Mouse (Mus musculus) olfactory bulb, adult 2 months (tissue): Measurements from ENCODE around the gene Med26. TPM values are rescaled to one million over a fixed set of nuclear protein-coding genes. Genes with fewer than 3 reads are reported as not detected.

Source experiments
- H3K27ac ChIP-seq: fragments of 200-500 bp; 2 replicates; pipeline ENCODE4 v1.5.1; 2012; ENCODE audit warnings: low read depth, low read length; ENCODE audit not compliant: insufficient read depth
- H3K4me1 ChIP-seq: fragments of 200-500 bp; 2 replicates; pipeline ENCODE4 v1.6.1; 2012; ENCODE audit warnings: low read length; ENCODE audit not compliant: control insufficient read depth, insufficient read depth
- H3K4me3 ChIP-seq: fragments of 200-500 bp; 2 replicates; pipeline ENCODE4 v1.5.1; 2012; ENCODE audit warnings: mild to moderate bottlenecking, low read depth, low read length, moderate library complexity; ENCODE audit not compliant: insufficient read depth
- CTCF ChIP-seq: fragments of 200-500 bp; IDR thresholded peaks from 2 replicates; pipeline ENCODE4 v1.5.1; 2012; ENCODE audit warnings: low read depth, mild to moderate bottlenecking, low read length, moderate library complexity; ENCODE audit not compliant: insufficient read depth
- POLR2A ChIP-seq: fragments of 200-500 bp; IDR thresholded peaks from 2 replicates; pipeline ENCODE4 v1.6.1; 2012; ENCODE audit warnings: mild to moderate bottlenecking, low read depth, low read length, moderate library complexity; ENCODE audit not compliant: insufficient read depth
- WGBS: fragments of 180-500 bp; shearing (Covaris S2); methylation state at CpG from one replicate; pipeline ENCODE4 v1.1.7; 2018; 5-methylcytosine and 5-hydroxymethylcytosine counted together
- polyA plus RNA-seq: library from polyadenylated mRNA; stranded (reverse); fragments of >200 nt; gene quantifications from 2 replicates; pipeline ENCODE4 v1.2.4, GENCODE M21; 2012; ENCODE audit warnings: low replicate concordance; ENCODE audit not compliant: missing spikeins, insufficient read depth, insufficient read length

The Med26 gene
- polyA plus RNA-seq, 1 experiment = not detected

- Histone ChIP-seq H3K4me3 (no peak overlapping the region), H3K27ac (no peak overlapping the region), H3K4me1 (0 out of 2 replicates have a peak, but pooled peaks cover 3% of the 10 kb centered on the region)
- TF ChIP-seq CTCF (no peak), POLR2A (no peak)
- WGBS = 77% methylated on average over 1 of the region's 1 CpGs
Observed at GRCm38 (mm10) chr8:72513158-72513557, 34.9 kb downstream of the Med26 start.

DNA sequence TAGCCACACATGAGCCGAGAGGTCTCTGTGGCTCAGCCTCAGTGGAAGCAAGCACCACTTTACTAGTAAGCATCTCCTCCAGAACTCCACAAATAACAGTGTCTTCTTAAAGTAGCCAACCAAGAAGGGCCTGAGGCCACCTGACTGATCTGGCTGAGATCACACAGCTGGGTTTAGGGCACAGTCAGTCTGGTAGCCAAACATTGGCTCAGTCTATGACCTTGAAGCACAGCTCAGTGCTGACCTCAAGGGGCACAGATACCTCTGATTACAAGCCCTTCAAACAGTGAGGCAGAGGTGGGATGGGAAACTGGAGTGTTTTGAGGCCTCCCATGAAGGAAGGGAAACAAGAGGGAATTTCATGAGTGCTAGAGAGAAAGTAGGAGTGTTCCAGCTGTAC lies 35.4 kb downstream of the Med26 start:
- no peak overlapping the region for H3K27ac ChIP-seq
- no peak for TF ChIP-seq CTCF
- H3K4me3 ChIP-seq = no peak overlapping the region
- 95% methylated on average over 1 of the region's 1 CpGs for WGBS
- H3K4me1 ChIP-seq = peaks cover 4% of the 10 kb centered on the region; the same call in 1 of the 2 replicates

GRCm38 (mm10) chr8:72507505-72507904 lies 40.6 kb downstream of the Med26 start:
- Histone ChIP-seq H3K4me1 (peaks cover 3% of the 10 kb centered on the region), H3K4me3 (no peak overlapping the region), H3K27ac (no peak overlapping the region)
- 55% methylated on average over 1 of the region's 1 CpGs for WGBS
- no peak for TF ChIP-seq CTCF
- no peak for TF ChIP-seq POLR2A

- no peak overlapping the region for H3K27ac ChIP-seq
- H3K4me1 ChIP-seq = peaks cover 3% of the 10 kb centered on the region
- no peak overlapping the region for H3K4me3 ChIP-seq
- TF ChIP-seq POLR2A (no peak), CTCF (no peak)
Observed at GRCm38 (mm10) chr8:72504637-72505314, 43.3 kb downstream of the Med26 start.

DNA sequence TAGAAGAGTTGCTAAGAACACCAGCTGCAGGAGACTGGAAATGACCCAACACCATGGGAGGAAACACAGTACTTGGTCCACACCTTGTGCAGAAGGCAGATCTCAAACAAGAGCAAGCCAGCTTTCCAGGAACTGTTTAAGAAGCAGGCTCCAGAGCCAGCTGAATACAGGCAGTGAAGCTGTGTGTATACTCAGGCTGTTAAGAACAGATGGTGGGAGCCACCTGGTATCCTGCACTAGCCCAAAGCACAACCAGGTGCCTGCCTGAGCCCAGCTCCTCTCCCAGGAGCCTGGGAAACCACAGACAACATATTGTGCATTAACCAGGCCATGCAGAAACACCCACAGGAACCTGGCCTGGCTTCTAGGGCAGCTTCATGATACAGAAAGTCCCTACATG lies 43.9 kb downstream of the Med26 start:
- no peak for TF ChIP-seq POLR2A
- no peak for TF ChIP-seq CTCF

GRCm38 (mm10) chr8:72500521-72500931 lies 47.5 kb downstream of the Med26 start:
- 76% methylated on average over 1 of the region's 1 CpGs for WGBS
- H3K4me3 ChIP-seq = no peak overlapping the region
- TF ChIP-seq POLR2A (no peak), CTCF (no peak)
- H3K4me1 ChIP-seq = no peaks in the 10 kb centered on the region; the same call in 1 of the 2 replicates
- H3K27ac ChIP-seq = no peak overlapping the region

More for the DNA sequence above, 43.9 kb downstream of the Med26 start:
- Histone ChIP-seq H3K27ac (no peak overlapping the region), H3K4me3 (no peak overlapping the region), H3K4me1 (peaks cover 3% of the 10 kb centered on the region)

GRCm38 (mm10) chr8:72499521-72500284 lies 48.4 kb downstream of the Med26 start:
- H3K4me1 ChIP-seq = no peaks in the 10 kb centered on the region; the same call in 1 of the 2 replicates
- H3K27ac ChIP-seq = no peak overlapping the region
- TF ChIP-seq CTCF = no peak
- TF ChIP-seq POLR2A = no peak
- 87% methylated on average over 2 of the region's 2 CpGs for WGBS
- no peak overlapping the region for H3K4me3 ChIP-seq

GRCm38 (mm10) chr8:72498527-72498926 lies 49.5 kb downstream of the Med26 start:
- H3K4me1 ChIP-seq = no peaks in the 10 kb centered on the region; the same call in 1 of the 2 replicates
- H3K4me3 ChIP-seq = no peak overlapping the region
- WGBS = 89% methylated on average over 4 of the region's 4 CpGs
- TF ChIP-seq CTCF (no peak), POLR2A (no peak)
- no peak overlapping the region for H3K27ac ChIP-seq

- no peak for TF ChIP-seq POLR2A
- Histone ChIP-seq H3K4me1 (no peaks in the 10 kb centered on the region), H3K4me3 (no peak overlapping the region), H3K27ac (no peak overlapping the region)
- WGBS = 83% methylated on average over 1 of the region's 1 CpGs
Observed at GRCm38 (mm10) chr8:72497911-72498310, 50.2 kb downstream of the Med26 start.
